Mouse (Mus musculus) limb, embryonic 14.5 days (tissue): ENCODE measurements around the gene Fgfr2. TPM values are rescaled to one million over a fixed set of nuclear protein-coding genes. Genes with fewer than 3 reads are reported as not detected.

Source experiments
- ATAC-seq: fragments of 200-750 bp; cut with Nextera tagmentation; 2 replicates; pipeline ENCODE4 v1.8.0; 2017; ENCODE audit warnings: low read depth, moderate number of reproducible peaks, moderate TSS enrichment; ENCODE audit not compliant: low FRiP score
- DNase-seq: peaks from one replicate; pipeline ENCODE4 v3.0.0-alpha.2; 2015; ENCODE audit warnings: low spot score
- H3K27ac ChIP-seq: fragments of 300-500 bp; sonication (generic); replicated peaks from 2 replicates; pipeline ENCODE4 v1.5.1; 2014; ENCODE audit warnings: low read depth, mild to moderate bottlenecking, low read length, moderate library complexity, mixed read lengths
- H3K27me3 ChIP-seq: fragments of 300-500 bp; sonication (generic); 2 replicates; pipeline ENCODE4 v1.6.1; 2014; ENCODE audit warnings: low read length, mixed read lengths; ENCODE audit not compliant: control insufficient read depth, insufficient read depth
- H3K36me3 ChIP-seq: fragments of 300-500 bp; sonication (generic); 2 replicates; pipeline ENCODE4 v1.6.1; 2014; ENCODE audit warnings: mild to moderate bottlenecking, low read length, moderate library complexity, mixed read lengths; ENCODE audit not compliant: control insufficient read depth, insufficient read depth
- H3K4me1 ChIP-seq: fragments of 300-500 bp; sonication (generic); 2 replicates; pipeline ENCODE4 v1.6.1; 2014; ENCODE audit warnings: antibody characterized with exemption, low read length, mixed read lengths; ENCODE audit not compliant: control insufficient read depth, insufficient read depth
- H3K4me2 ChIP-seq: fragments of 300-500 bp; sonication (generic); replicated peaks from 2 replicates; pipeline ENCODE4 v1.6.1; 2014; ENCODE audit warnings: low read depth, mild to moderate bottlenecking, low read length, moderate library complexity; ENCODE audit not compliant: severe bottlenecking
- H3K4me3 ChIP-seq: fragments of 300-500 bp; sonication (generic); replicated peaks from 2 replicates; pipeline ENCODE4 v1.5.1; 2014; ENCODE audit warnings: low read length
- H3K9ac ChIP-seq: fragments of 300-500 bp; sonication (generic); 2 replicates; pipeline ENCODE4 v1.6.1; 2014; ENCODE audit warnings: mild to moderate bottlenecking, low read depth, low read length, moderate library complexity; ENCODE audit not compliant: severe bottlenecking
- H3K9me3 ChIP-seq: fragments of 300-500 bp; sonication (generic); 2 replicates; pipeline ENCODE4 v1.6.1; 2016; ENCODE audit warnings: low read length; ENCODE audit not compliant: control insufficient read depth
- POLR2A ChIP-seq: fragments of 200-500 bp; IDR thresholded peaks from 2 replicates; pipeline ENCODE4 v1.8.0; 2012; ENCODE audit warnings: inconsistent platforms, mild to moderate bottlenecking, moderate library complexity, borderline replicate concordance; ENCODE audit not compliant: insufficient read depth, insufficient read length; ENCODE audit errors: extremely low read depth
- WGBS: fragments of 180-500 bp; shearing (Covaris S2); extraction: QIAGEN DNeasy Blood & Tissue Kit; methylation state at CpG from one replicate; pipeline ENCODE4 v1.1.7; 2014; 5-methylcytosine and 5-hydroxymethylcytosine counted together
- polyA plus RNA-seq, 2 experiments: library from polyadenylated mRNA; depleted of rRNA in 1 of 2; stranded (reverse) in 1 of 2; unstranded in 1 of 2; fragments of >200 nt; fragmentation: Nextera tagmentation in 1 of 2; extraction: Ambion mirVana in 1 of 2; gene quantifications; 2 replicates each; pipeline versions ENCODE4 v1.2.1 to v1.2.3; 2012 to 2014

Fgfr2 gene
- polyA plus RNA-seq, 2 experiments, result 131 to 133 TPM

DNA sequence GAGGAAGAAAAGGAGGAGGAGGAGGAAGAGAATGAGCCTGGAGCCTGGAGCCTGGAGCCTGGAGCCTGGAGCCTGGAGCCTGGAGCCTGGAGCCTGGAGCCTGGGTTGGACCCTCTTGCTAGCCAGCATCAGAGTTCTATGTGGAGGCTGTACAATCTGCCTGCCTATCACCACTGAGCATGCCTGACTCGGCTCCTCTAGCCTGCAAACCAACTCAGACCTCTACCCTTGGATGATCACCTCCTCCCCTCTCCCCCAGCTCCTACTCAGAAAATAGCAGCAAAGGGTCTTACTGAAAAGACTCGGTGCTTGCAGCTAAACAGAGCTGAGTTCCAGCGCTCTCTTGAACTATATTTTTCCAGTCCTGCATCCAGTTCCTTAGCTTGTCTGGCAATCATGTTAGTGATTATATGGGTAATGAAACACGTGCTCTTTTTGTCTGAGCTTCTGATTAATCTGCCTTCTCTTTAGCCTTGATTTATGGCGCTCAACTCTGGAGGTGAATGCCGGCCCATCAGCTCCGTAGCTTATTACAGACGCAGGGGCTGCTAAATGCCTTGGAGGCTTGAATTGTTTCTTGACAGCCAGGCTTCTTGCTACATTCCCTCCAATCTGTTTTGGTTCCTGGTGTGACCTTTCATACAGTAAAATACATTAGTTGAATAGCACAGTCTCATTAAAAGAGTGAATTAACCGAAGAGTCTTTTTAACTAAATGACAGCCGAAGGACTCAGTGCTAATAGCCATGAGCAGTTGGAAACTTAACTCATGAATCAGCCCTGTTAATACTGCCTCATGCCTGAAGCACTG lies 1345.5 kb downstream of the Fgfr2 start:
- Histone ChIP-seq H3K4me2 (peak overlapping the region; percentile 17; the same call in 1 of the 2 replicates), H3K27me3 (peaks cover 16% of the 10 kb centered on the region), H3K4me1 (0 out of 2 replicates have a peak, but pooled peaks cover 5% of the 10 kb centered on the region), H3K9ac (no peak overlapping the region), H3K4me3 (no peak overlapping the region), H3K9me3 (no peaks in the 10 kb centered on the region), H3K27ac (no peak overlapping the region), H3K36me3 (no peaks in the 10 kb centered on the region)
- 5% methylated on average over 10 of the region's 10 CpGs for WGBS
- peak; percentile 11 for DNase-seq
- ATAC-seq, result no peak
- no peak for TF ChIP-seq POLR2A

DNA sequence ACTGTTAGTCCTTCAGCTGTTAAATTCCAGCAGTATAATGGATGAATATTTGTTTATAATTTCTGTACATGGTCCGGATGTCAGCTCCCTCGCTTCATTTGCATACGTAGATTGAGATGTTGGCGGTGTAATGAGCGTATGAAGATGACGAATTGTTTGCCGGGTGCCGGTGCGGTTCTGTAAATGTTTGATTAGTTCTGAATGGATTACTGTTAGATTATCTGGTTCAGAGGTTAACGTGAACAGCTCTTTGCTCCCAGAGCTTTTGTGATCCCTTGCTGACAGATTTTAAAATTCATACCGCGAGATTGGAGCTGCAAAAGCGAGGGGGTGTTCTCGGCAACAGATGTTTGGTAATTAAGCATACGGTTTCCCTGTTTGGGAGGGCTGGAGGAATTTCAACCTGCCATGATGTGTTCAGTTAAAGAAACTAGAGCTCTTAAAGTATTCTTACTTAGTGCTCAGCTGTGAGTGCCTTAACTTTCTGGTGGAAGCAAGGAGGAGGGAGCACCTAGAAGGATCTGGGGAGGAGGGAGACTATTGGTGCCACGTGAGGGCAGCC lies 1346.9 kb downstream of the Fgfr2 start:
- 0 out of 2 replicates have a peak, but pooled peaks cover 5% of the 10 kb centered on the region for H3K4me1 ChIP-seq
- no peaks in the 10 kb centered on the region for H3K36me3 ChIP-seq
- H3K27ac ChIP-seq, result no peak overlapping the region
- peaks cover 16% of the 10 kb centered on the region for H3K27me3 ChIP-seq
- WGBS, result 56% methylated on average over 16 of the region's 16 CpGs
- H3K4me2 ChIP-seq, result no peak overlapping the region
- no peak for ATAC-seq
- no peak for TF ChIP-seq POLR2A
- H3K9ac ChIP-seq, result no peak overlapping the region
- no peak for DNase-seq
- H3K4me3 ChIP-seq, result no peak overlapping the region
- no peaks in the 10 kb centered on the region for H3K9me3 ChIP-seq

DNA sequence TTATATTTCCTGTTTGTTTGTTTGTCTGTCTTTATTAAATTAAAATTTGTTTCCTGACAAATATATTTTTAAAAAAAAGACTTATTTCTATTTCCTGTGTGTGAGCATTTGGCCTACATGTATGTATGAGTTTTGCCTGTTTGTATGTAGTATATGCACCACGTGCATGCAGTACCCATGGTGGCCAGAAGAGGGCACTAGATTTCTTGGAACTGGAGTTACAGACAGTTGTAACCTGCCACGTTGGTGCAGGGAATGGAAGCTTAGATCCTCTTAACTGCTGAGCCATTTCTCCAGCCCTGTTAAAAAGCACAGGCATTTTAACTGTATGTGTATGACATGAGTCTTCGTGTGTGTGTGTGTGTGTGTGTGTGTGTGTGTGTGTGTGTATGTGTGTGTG lies 1365.2 kb downstream of the Fgfr2 start:
- H3K27ac ChIP-seq, result no peak overlapping the region
- no peak for ATAC-seq
- 89% methylated on average over 3 of the region's 3 CpGs for WGBS

DNA sequence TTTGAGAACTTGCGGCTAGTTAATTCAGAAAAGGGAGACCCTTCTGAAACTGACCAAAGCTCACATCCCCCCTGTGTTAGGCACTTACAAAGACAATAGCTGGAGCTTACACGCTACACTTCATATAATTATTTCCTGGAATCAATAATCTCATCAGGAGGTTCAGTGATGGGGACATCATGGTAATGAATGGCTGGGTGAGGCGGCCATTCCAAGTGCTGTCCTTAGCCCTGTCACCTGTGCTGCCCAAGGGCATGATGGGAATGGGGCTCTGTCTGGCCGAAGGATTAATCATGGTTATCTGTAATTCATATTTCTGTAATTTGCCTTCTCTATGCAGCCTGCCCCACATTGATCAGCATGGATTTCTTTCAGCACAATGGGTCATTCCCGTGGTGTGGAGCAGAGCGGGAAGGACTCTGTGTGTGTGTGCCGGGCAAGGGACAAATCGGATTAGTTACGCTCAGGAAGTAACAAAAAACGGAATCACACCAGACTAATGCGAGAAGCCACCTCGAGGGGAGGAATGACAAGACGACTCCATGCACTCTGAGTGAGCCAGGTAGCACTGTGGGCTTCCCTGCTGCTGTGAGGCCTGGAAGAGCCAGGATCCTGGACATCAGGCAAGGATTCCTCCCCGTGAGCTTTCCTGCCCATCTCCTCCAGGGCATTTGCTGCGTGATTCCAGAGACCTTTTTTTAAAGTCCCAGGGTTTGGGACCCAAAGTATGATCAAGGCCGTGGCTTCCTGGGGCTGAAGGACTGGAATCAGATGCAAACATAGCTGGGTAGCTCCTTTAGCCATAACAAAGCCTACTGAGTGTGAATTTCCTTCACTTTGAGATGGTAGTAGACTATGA lies 1375.8 kb downstream of the Fgfr2 start:
- no peak for TF ChIP-seq POLR2A
- Histone ChIP-seq H3K4me3 (no peak overlapping the region), H3K4me1 (no peaks in the 10 kb centered on the region), H3K4me2 (no peak overlapping the region), H3K9ac (no peak overlapping the region), H3K36me3 (no peaks in the 10 kb centered on the region), H3K27me3 (no peaks in the 10 kb centered on the region), H3K27ac (no peak overlapping the region), H3K9me3 (no peaks in the 10 kb centered on the region)
- WGBS, result 70% methylated on average over 16 of the region's 16 CpGs
- ATAC-seq (no peak), DNase-seq (no peak)

More for the DNA sequence above, 1365.2 kb downstream of the Fgfr2 start:
- no peak for TF ChIP-seq POLR2A
- no peaks in the 10 kb centered on the region for H3K36me3 ChIP-seq
- H3K9me3 ChIP-seq, result peaks cover 3% of the 10 kb centered on the region; the same call in 1 of the 2 replicates
- no peak overlapping the region for H3K4me2 ChIP-seq
- no peaks in the 10 kb centered on the region for H3K27me3 ChIP-seq
- no peaks in the 10 kb centered on the region for H3K4me1 ChIP-seq
- DNase-seq, result no peak
- H3K4me3 ChIP-seq, result no peak overlapping the region
- no peak overlapping the region for H3K9ac ChIP-seq

DNA sequence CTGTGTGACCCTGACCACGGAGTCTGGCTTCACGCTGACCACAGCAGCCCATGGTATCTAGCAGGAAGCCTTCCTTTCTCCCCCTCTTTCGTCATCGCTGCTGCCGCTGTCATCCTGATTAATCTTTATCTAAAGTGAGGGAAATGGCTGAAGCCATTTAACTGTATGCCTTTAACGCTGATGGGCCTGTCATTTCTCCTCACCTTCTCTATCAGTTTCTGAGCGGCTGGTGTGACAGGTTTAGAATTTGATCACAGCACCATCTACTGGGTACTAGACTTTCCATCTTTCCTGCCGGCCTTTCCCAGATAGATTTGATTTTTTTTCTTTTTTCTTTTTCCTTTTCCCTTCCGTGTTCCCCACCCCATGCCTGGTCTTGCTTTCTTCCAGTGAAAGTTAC lies 1376.4 kb downstream of the Fgfr2 start:
- Histone ChIP-seq H3K9me3 (no peaks in the 10 kb centered on the region), H3K27me3 (no peaks in the 10 kb centered on the region), H3K4me1 (no peaks in the 10 kb centered on the region), H3K27ac (no peak overlapping the region), H3K9ac (no peak overlapping the region), H3K4me3 (no peak overlapping the region), H3K4me2 (no peak overlapping the region), H3K36me3 (no peaks in the 10 kb centered on the region)
- DNase-seq (peak; percentile 14), ATAC-seq (no peak)
- 37% methylated on average over 9 of the region's 9 CpGs for WGBS
- TF ChIP-seq POLR2A, result no peak
